Mouse (Mus musculus) left cerebral cortex, postnatal 36 days (tissue): Measurements from ENCODE around the gene Akt2. TPM values are rescaled to one million over a fixed set of nuclear protein-coding genes. Genes with fewer than 3 reads are reported as not detected.

Source experiments
- DNase-seq, 2 experiments: peaks; one replicate each; pipeline ENCODE4 v3.0.0; 2021 to 2022; ENCODE audit warnings: low spot score in 2 of 2, mixed read lengths in 1 of 2
- intact Hi-C: fragments of 180-260 bp; cut with DNase I; formaldehyde crosslinking; loops from one replicate; pipeline ENCODE4 v1.15.1; 2025
- total RNA-seq, 2 experiments: library from RNA; stranded (reverse); gene quantifications; 2 replicates each; pipeline ENCODE4 v1.2.3; 2021

The Akt2 gene
- total RNA-seq, 2 experiments from 2014 or later, result 113 to 124 TPM

GRCm38 (mm10) chr7:27688815-27689612, 97.7 kb downstream of the Akt2 start, which contains the start of gene Zfp607b:
Gene Zfp607b (plus strand): TSS chr7:27689340.
- intact Hi-C loops, result loop anchor here (5.0 kb wide), 1 partner anchor 38 kb away; no protein-coding TSS in a partner anchor
- DNase-seq, result peak; percentile 92 to 93

Other genes starting within 250 kb of the Akt2 start
- gene Shkbp1, start 235.5 kb upstream of the Akt2 start, total RNA-seq, result 10 to 100 TPM; 12.4 to 35.7 TPM
- gene Gm20479, start 234.1 kb upstream of the Akt2 start, total RNA-seq, result not detected
- 100 to 1,000 TPM; 124 to 166 TPM for gene Sptbn4, start 143.9 kb upstream of the Akt2 start, total RNA-seq
- gene Blvrb, start 143.6 kb upstream of the Akt2 start, total RNA-seq, result 10 to 100 TPM; 17.0 to 18.0 TPM
- gene Sertad3, start 117.8 kb upstream of the Akt2 start, total RNA-seq, result 1 to 10 TPM; 2.7 to 2.8 TPM
- 10 to 100 TPM; 17.2 to 20.0 TPM for gene Sertad1, start 104.6 kb upstream of the Akt2 start, total RNA-seq
- under 1 TPM; 0.25 to 0.48 TPM for gene Prx, start 92.2 kb upstream of the Akt2 start, total RNA-seq
- gene Hipk4, start 68.3 kb upstream of the Akt2 start, total RNA-seq, result under 1 TPM in 1 of 2 experiments, not detected in 1; 0.22 TPM
- gene Pld3, start 38.3 kb upstream of the Akt2 start, total RNA-seq, result 100 to 1,000 TPM; 818 to 936 TPM
- gene 2310022A10Rik, start 38.3 kb upstream of the Akt2 start, total RNA-seq, result 10 to 100 TPM; 29.4 to 31.1 TPM
- gene Ttc9b, start 62.4 kb downstream of the Akt2 start, total RNA-seq, result 100 to 1,000 TPM; 113 to 155 TPM
- gene Map3k10, start 83.0 kb downstream of the Akt2 start, total RNA-seq, result 100 to 1,000 TPM; 213 to 246 TPM
- 10 to 100 TPM in 1 of 2 experiments, 1 to 10 TPM in 1; 8.1 to 10.7 TPM for gene Zfp607b, start 97.8 kb downstream of the Akt2 start, total RNA-seq
- gene Zfp60, start 139.8 kb downstream of the Akt2 start, total RNA-seq, result 10 to 100 TPM; 33.6 to 36.7 TPM
- 10 to 100 TPM in 1 of 2 experiments, 1 to 10 TPM in 1; 8.8 to 10.4 TPM for gene Zfp626, start 215.6 kb downstream of the Akt2 start, total RNA-seq
- 1 to 10 TPM; 5.2 TPM for gene Zfp59, start 247.1 kb downstream of the Akt2 start, total RNA-seq